Mouse (Mus musculus): Measurements from ENCODE around the gene Rhoh. TPM values are rescaled to one million over a fixed set of nuclear protein-coding genes. Genes with fewer than 3 reads are reported as not detected.
A peak's percentile ranks its signal among the peaks of the same experiment; 100 is the strongest.

Gene Rhoh
- polyA plus RNA-seq, 1 experiment, result 1.8 TPM

DNA sequence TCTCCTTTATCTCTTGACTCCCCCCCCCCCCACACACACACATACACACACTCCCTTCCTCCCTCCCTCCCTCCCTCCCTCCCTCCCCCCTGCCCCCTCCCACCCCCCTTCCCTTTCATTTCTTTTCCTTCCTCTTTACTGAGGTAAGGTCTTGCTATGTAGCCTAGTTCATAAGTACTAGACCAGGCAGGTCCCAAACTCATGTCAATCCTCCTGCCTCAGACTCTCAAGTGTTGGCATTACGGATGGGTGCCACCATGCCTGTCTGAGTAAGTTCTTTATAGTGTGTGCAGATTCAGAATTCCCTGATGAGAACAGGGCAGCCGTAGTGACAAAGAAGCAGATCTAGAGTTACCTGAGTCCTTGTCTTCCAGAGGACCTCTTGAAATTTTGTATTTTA lies 20.2 kb downstream of the Rhoh start:
- DNase-seq, result no peak
- WGBS, result 95% methylated on average over 2 of the region's 2 CpGs
- Histone ChIP-seq H3K27ac (ENCODE audit: insufficient read depth, low read depth, low read length) (no peak overlapping the region), H3K36me3 (ENCODE audit: control insufficient read depth, insufficient read depth, low read length) (no peaks in the 10 kb centered on the region), H3K27me3 (replicated peaks; ENCODE audit: control insufficient read depth, insufficient read depth, low read length) (no peaks in the 10 kb centered on the region), H3K4me3 (ENCODE audit: insufficient read depth, low read depth, low read length) (no peak overlapping the region), H3K4me1 (ENCODE audit: control insufficient read depth, insufficient read depth, low read length) (no peaks in the 10 kb centered on the region)
- no peak for TF ChIP-seq POLR2A (IDR thresholded peaks at IDR 0.05; ENCODE audit: low read depth, low read length)
- TF ChIP-seq CTCF (conservative IDR thresholded peaks at IDR 0.05; ENCODE audit: insufficient read depth, insufficient read length, low read depth, low read length), result no peak

DNA sequence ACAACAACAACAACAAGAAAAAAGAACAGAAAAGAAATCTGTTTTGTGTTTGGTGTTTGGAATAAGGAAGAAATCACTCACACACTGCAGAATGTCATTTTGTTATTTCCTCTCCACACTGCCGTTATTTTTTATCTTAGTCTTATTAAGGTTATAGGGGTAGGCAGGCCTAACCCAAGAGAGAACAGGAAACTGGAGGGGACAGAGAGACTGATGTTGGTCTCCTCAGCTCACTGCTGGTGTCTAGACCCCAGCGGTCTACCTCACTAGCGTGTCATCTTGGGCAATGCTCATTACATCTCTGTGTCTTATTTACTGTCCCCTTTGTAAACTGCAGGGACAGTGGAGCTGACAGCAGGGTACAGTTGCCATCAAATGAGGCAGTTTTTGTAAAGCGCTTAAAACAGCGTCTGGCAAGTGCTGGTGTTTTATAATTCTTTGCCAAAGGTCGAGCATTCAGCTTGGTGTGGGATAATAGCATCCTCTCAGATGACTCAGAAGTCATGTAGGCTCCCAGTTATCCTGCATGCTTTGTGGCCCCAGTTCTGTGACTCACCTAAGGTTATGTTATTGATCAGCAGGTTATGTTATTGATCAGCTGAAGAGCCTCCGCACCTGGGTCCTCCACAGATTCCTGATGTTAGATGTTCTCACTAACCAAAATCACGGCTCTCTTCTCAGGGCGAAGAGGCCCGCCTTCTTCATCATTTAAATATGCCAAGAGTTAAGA lies 21.6 kb downstream of the Rhoh start:
- TF ChIP-seq CTCF (conservative IDR thresholded peaks at IDR 0.05; ENCODE audit: insufficient read depth, insufficient read length, low read depth, low read length) (no peak), POLR2A (IDR thresholded peaks at IDR 0.05; ENCODE audit: low read depth, low read length) (no peak)
- WGBS, result 75% methylated on average over 10 of the region's 10 CpGs
- Histone ChIP-seq H3K4me1 (ENCODE audit: control insufficient read depth, insufficient read depth, low read length) (no peaks in the 10 kb centered on the region), H3K4me3 (ENCODE audit: insufficient read depth, low read depth, low read length) (no peak overlapping the region), H3K27ac (ENCODE audit: insufficient read depth, low read depth, low read length) (no peak overlapping the region), H3K36me3 (ENCODE audit: control insufficient read depth, insufficient read depth, low read length) (no peaks in the 10 kb centered on the region), H3K27me3 (replicated peaks; ENCODE audit: control insufficient read depth, insufficient read depth, low read length) (no peaks in the 10 kb centered on the region)
- DNase-seq, result no peak

DNA sequence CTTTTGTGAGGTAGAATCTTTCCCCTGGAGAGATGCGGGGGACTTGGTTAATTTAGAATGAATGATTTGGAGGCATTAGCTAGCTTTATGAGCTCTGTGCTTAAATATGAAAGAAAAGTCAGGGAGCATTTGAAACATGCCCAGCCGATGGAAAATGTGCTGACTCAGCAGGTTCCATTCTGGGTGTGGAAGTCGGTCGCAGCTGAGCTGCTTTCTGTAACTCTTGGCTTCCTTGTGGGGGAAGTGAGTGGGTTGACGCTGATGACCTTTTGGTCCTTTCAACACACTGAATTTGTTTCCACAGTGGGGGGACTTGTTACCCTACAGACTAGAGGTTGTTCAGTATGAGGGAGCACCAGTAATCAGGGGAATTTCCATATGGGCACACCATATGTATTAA lies 22.3 kb downstream of the Rhoh start:
- no peaks in the 10 kb centered on the region for H3K27me3 ChIP-seq (replicated peaks; ENCODE audit: control insufficient read depth, insufficient read depth, low read length)
- DNase-seq, result no peak
- 34% methylated on average over 5 of the region's 5 CpGs for WGBS
- H3K36me3 ChIP-seq (ENCODE audit: control insufficient read depth, insufficient read depth, low read length), result no peaks in the 10 kb centered on the region
- no peaks in the 10 kb centered on the region for H3K4me1 ChIP-seq (ENCODE audit: control insufficient read depth, insufficient read depth, low read length)
- H3K4me3 ChIP-seq (ENCODE audit: insufficient read depth, low read depth, low read length), result no peak overlapping the region
- TF ChIP-seq CTCF (conservative IDR thresholded peaks at IDR 0.05; ENCODE audit: insufficient read depth, insufficient read length, low read depth, low read length) (no peak), POLR2A (IDR thresholded peaks at IDR 0.05; ENCODE audit: low read depth, low read length) (no peak)
- no peak overlapping the region for H3K27ac ChIP-seq (ENCODE audit: insufficient read depth, low read depth, low read length)

DNA sequence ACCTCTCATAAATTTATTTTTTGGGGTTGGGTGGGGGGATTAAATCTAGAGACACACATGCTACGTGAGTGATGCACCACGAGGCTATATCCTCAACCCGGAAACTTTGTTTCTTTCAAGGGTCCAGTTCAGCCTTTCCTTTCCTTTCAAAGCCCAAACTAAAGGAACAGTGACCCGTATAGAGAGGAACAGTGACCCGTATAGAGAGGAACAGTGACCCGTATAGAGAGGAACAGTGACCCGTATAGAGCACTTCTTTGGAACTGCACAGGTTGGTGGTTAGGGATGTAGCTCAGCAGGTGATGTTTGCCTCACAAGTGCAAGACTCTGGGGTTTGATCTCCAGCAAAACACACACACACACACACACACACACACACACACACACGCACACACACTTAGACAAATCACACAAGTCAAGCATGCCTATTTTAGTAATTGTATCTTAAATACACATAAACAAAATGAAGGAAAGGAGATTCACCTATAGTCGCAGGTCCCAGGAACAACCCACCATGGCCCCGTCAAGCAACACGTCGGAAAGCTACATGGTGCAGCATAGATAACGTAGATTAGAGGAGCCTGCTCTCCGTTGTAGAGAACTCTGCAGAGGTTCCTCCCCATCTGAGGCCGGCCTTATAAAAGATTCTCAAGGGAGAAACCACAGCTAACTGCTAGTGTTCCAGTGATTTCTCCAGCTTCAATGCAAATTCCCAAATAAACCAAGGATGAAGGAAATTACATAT lies 24.9 kb downstream of the Rhoh start:
- Histone ChIP-seq H3K27me3 (replicated peaks; ENCODE audit: control insufficient read depth, insufficient read depth, low read length) (no peaks in the 10 kb centered on the region), H3K36me3 (ENCODE audit: control insufficient read depth, insufficient read depth, low read length) (no peaks in the 10 kb centered on the region), H3K4me3 (ENCODE audit: insufficient read depth, low read depth, low read length) (no peak overlapping the region), H3K4me1 (ENCODE audit: control insufficient read depth, insufficient read depth, low read length) (no peaks in the 10 kb centered on the region), H3K27ac (ENCODE audit: insufficient read depth, low read depth, low read length) (no peak overlapping the region)
- WGBS, result 65% methylated on average over 15 of the region's 15 CpGs
- DNase-seq, result peak; percentile 71
- TF ChIP-seq CTCF (conservative IDR thresholded peaks at IDR 0.05; ENCODE audit: insufficient read depth, insufficient read length, low read depth, low read length) (no peak), POLR2A (IDR thresholded peaks at IDR 0.05; ENCODE audit: low read depth, low read length) (no peak)

DNA sequence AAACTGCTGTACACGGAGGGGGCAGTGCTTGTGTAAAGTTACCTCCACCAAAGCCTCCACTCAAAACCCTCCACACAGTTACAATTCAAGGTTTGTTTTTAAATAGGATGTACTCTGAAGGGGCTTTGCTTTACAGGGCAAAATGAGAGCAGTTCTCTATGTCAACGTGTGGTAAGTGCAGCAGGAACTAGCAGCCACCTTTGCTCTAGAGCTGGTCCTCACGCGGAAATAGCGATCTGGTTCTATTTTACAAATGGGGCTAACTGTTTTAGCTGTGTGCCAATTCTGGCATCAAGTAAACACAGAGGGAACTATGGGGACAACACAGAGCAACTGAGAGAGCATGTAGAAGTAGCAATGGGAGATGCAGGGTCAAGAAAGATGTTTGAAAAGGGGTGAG lies 27.1 kb downstream of the Rhoh start:
- 92% methylated on average over 5 of the region's 5 CpGs for WGBS
- Histone ChIP-seq H3K27me3 (replicated peaks; ENCODE audit: control insufficient read depth, insufficient read depth, low read length) (no peaks in the 10 kb centered on the region), H3K4me3 (ENCODE audit: insufficient read depth, low read depth, low read length) (no peak overlapping the region), H3K4me1 (ENCODE audit: control insufficient read depth, insufficient read depth, low read length) (no peaks in the 10 kb centered on the region), H3K27ac (ENCODE audit: insufficient read depth, low read depth, low read length) (no peak overlapping the region), H3K36me3 (ENCODE audit: control insufficient read depth, insufficient read depth, low read length) (no peaks in the 10 kb centered on the region)
- no peak for DNase-seq
- TF ChIP-seq POLR2A (IDR thresholded peaks at IDR 0.05; ENCODE audit: low read depth, low read length) (no peak), CTCF (conservative IDR thresholded peaks at IDR 0.05; ENCODE audit: insufficient read depth, insufficient read length, low read depth, low read length) (no peak)

DNA sequence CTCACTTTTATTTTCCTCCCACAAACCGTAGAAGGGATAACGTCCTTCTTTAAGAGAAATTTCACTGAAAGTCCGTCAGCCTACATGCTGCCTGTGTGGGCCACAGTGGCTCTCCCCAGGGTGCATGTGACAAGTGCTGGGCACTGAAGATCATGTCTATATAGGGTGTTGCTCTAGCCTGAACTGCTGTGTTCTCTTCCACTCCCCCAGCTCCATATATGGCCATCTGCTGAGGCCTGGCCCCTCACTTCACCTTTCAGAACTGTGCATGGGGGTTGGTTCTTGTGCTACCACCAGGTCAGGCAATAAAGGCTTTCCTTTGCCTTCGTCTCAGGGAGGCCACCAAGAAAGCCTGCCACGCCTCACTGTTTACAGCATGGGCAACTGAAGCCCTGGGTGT lies 28.0 kb downstream of the Rhoh start:
- no peak for DNase-seq
- no peaks in the 10 kb centered on the region for H3K27me3 ChIP-seq (replicated peaks; ENCODE audit: control insufficient read depth, insufficient read depth, low read length)
- H3K27ac ChIP-seq (ENCODE audit: insufficient read depth, low read depth, low read length), result no peak overlapping the region
- no peaks in the 10 kb centered on the region for H3K4me1 ChIP-seq (ENCODE audit: control insufficient read depth, insufficient read depth, low read length)
- 76% methylated on average over 5 of the region's 5 CpGs for WGBS
- TF ChIP-seq POLR2A (IDR thresholded peaks at IDR 0.05; ENCODE audit: low read depth, low read length), result no peak
- no peak for TF ChIP-seq CTCF (conservative IDR thresholded peaks at IDR 0.05; ENCODE audit: insufficient read depth, insufficient read length, low read depth, low read length)
- H3K36me3 ChIP-seq (ENCODE audit: control insufficient read depth, insufficient read depth, low read length), result no peaks in the 10 kb centered on the region
- no peak overlapping the region for H3K4me3 ChIP-seq (ENCODE audit: insufficient read depth, low read depth, low read length)

DNA sequence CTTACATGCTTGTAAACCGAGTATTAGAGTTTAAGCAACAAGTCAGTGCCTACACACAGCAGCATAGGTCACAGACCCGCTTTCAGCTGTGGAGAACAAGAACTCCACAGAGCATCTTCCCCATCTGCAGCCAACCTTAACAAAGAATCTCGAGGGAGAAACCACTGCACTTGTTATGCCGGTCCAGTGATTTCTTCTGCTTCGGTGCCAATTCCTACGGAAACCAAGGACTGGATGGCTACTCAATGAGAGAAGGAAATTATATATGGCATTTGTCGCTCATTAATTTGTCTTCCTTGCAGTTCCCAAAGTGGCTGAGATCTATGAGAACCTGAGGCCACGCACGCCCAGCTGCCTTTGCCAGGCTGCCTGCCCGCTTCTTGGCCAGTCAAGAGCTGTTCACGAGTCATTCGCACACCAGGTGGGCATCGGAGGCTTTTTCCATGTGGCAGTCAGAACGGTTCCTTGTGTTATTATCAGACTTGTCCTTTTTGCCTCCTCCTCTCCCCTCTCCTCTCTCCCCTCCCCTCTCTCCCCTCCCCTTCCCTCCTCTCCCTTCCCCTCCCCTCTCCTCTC lies 30.3 kb downstream of the Rhoh start:
- Histone ChIP-seq H3K27me3 (replicated peaks; ENCODE audit: control insufficient read depth, insufficient read depth, low read length) (no peaks in the 10 kb centered on the region), H3K27ac (ENCODE audit: insufficient read depth, low read depth, low read length) (no peak overlapping the region), H3K4me1 (ENCODE audit: control insufficient read depth, insufficient read depth, low read length) (no peaks in the 10 kb centered on the region), H3K4me3 (ENCODE audit: insufficient read depth, low read depth, low read length) (no peak overlapping the region), H3K36me3 (ENCODE audit: control insufficient read depth, insufficient read depth, low read length) (no peaks in the 10 kb centered on the region)
- WGBS, result 56% methylated on average over 14 of the region's 14 CpGs
- TF ChIP-seq CTCF (conservative IDR thresholded peaks at IDR 0.05; ENCODE audit: insufficient read depth, insufficient read length, low read depth, low read length) (no peak), POLR2A (IDR thresholded peaks at IDR 0.05; ENCODE audit: low read depth, low read length) (no peak)
- no peak for DNase-seq
